Comparison of ENCODE assay signal across 15 mouse cellular contexts in genomic region chr10:70197601-70198000, GRCm38 (mm10). TPM values are rescaled to one million over a fixed set of nuclear protein-coding genes. Genes with fewer than 3 reads are reported as not detected.
"Had no signal": no experiment of that assay in that cellular context is flagged by ENCODE, and none has a peak within 500 bp of the region (broad histone marks: within the 10 kb centered on the region; RNA-seq: fewer than 3 reads in every experiment).

No protein-coding gene starts in this region.

- ATAC-seq: intestine, postnatal 0 days; liver, postnatal 0 days; midbrain, embryonic 13.5 days had no signal

- H3K27ac ChIP-seq: limb, embryonic 12.5 days; liver, embryonic 13.5 days; midbrain, embryonic 13.5 days; stomach, postnatal 0 days had no signal

- H3K4me3 ChIP-seq: limb, embryonic 12.5 days; liver, embryonic 13.5 days; midbrain, embryonic 13.5 days; myocyte had no signal

- H3K27me3 ChIP-seq: limb, embryonic 12.5 days; liver, embryonic 13.5 days; midbrain, embryonic 13.5 days had no signal

- DNase-seq: kidney, adult 8-10 months; kidney, postnatal 25 days; liver; liver, embryonic 13.5 days; liver, postnatal 0 days; thymus, adult 2 months; thymus, postnatal 36 days had no signal

RNA-seq across cellular contexts. Expression of gene Mrln, which starts 6.9 kb away (rescaled TPM):
- total RNA-seq: layer of hippocampus, postnatal 25 days; left cerebral cortex, postnatal 36 days had no signal
- polyA plus RNA-seq: intestine, postnatal 0 days; midbrain, embryonic 13.5 days had no signal

RNA-seq across cellular contexts. Expression of gene Slc16a9, which starts 47.3 kb away (rescaled TPM):
- total RNA-seq: neutrophil, adult 5-6 weeks had no signal
